Mouse (Mus musculus): Measurements from ENCODE around the gene Hamp. TPM values are rescaled to one million over a fixed set of nuclear protein-coding genes. Genes with fewer than 3 reads are reported as not detected.
A peak's percentile ranks its signal among the peaks of the same experiment; 100 is the strongest.
"Not testable (repeated sequence)": the region's sequence is repeated elsewhere in the genome, so short reads cannot be mapped to it uniquely, and the experiment has no call there.

Hamp gene
- total RNA-seq, 2 experiments from 2014 or later = not detected

GRCm38 (mm10) chr7:30924071-30924470, 19.8 kb downstream of the Hamp start:
- no peak for DNase-seq (ENCODE audit: extremely low spot score in 1 of 2, low spot score in 2 of 2)
- intact Hi-C loops (cut with DNase I) = no loop called here

DNA sequence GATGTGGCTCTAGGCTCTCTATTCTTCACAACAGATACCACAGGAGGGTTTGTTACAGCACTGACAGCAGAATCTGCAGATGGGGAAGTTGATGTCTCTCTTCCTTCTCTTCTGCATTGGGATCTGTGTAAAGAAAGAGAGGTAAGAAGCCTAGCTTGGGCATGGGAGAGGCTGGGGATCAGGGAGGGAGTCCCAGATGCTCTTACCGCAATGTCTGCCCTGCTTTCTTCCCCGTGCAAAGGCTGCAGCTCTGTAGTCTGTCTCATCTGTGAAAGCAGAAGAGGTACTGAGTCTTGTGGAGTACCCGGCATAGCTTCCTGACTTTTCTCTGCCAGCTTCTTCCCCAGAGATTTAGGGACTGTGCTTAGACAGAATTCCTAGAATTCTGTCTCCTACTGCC, 21.3 kb downstream of the Hamp start:
- intact Hi-C loops (cut with DNase I); DNase-seq (ENCODE audit: extremely low spot score in 1 of 2, low spot score in 2 of 2): not testable (repeated sequence)

DNA sequence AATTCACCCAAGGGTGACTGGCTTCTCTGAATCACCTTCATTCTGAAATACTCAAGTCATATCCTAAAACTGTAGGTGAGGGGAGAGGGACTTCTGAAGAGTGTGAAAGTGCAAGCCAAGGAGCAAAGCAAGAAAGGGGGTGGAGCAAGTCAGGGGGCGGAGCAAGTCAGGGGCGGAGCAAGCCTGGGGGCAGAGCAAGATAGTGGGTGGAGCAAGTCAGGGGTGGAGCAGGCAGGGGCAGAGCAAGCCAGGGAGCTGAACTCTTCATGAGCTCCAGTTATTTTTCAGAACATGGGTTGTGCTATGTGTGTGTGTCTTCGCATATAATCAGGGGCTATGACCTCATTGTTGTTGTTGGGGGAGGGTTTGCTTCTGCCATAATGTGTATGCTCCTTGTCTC, 23.6 kb downstream of the Hamp start:
- intact Hi-C loops (cut with DNase I) = no loop called here
- DNase-seq (ENCODE audit: extremely low spot score in 1 of 2, low spot score in 2 of 2) = no peak

- intact Hi-C loops (cut with DNase I) = no loop called here
- no peak for DNase-seq (ENCODE audit: extremely low spot score in 1 of 2, low spot score in 2 of 2)
Observed at GRCm38 (mm10) chr7:30917219-30917618, 26.6 kb downstream of the Hamp start.

- DNase-seq (ENCODE audit: extremely low spot score in 1 of 2, low spot score in 2 of 2) = no peak
- intact Hi-C loops (cut with DNase I) = no loop called here
Observed at GRCm38 (mm10) chr7:30916713-30917112, 27.1 kb downstream of the Hamp start.

DNA sequence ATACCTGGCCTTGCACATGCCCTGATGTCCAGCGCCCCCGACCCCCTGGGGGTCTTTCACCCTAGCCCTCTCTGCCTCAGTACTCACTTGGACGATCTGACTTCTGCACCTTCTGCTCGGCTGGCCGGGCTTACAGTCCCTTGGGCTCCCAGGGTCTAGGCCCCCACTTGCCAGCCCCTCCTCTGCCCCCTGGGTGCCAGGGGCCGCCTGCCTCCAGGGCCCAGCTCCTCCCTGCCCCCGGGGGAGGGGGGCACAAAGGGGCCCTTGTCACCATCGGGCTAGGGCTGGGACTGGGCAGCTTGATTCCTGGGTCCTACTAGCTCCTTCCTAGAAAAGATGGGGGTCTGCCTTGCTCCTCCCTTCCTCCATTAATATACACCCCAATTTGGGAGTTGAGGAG, 29.1 kb downstream of the Hamp start, which contains the start of gene Mag:
TSS of gene Mag (minus strand) at position 142 of the 400 bp plus-strand sequence.
- intact Hi-C loops (cut with DNase I) = loop anchor here (5.0 kb wide), 1 partner anchor 322 kb away; no protein-coding TSS in a partner anchor
- DNase-seq (ENCODE audit: extremely low spot score in 1 of 2, low spot score in 2 of 2) = no peak

DNA sequence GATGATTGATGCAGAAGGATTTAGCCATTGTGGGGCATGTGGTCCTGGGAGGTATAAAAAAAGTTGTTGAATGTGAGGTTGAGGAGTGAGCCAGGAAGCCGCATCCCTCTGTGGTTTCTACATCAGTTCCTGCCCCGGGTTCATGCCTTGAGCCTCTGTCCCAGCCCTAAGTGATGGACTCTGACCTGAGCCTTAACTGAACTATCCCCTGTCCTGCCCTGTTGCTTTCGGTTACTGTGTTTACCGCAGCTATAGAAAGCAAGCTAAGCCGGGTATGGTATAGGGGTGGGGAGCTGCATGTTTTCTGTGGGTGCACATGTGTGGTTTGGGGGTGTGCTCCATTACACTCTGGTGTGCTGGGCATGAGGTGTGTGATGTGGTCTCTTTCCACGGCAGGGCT, 34.1 kb downstream of the Hamp start:
- intact Hi-C loops (cut with DNase I) = loop anchor here (5.0 kb wide), 1 partner anchor 317 kb away; no protein-coding TSS in a partner anchor
- no peak for DNase-seq (ENCODE audit: extremely low spot score in 1 of 2, low spot score in 2 of 2)

DNA sequence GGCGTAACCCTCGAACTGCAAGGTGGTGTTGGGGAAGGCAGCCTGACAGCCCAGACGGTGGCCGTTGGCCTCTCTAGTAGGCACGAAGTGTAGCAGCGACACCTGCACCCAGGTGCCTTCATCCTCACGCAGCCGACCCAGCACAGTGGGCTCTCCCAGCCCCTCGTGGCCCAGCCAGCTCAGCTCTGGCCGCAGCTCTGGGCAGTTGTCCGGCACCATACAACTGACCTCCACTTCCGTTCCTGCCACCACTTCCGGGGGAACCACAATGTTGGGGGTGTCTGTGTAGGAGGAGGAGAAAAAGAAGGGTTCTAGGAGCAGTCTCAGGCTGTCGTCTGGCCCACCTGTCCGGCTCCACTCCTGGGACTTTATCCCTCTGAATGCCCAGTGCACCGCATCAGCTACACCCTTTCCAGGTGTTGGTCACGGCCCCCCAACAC, 34.8 kb downstream of the Hamp start:
- no peak for DNase-seq (ENCODE audit: extremely low spot score in 1 of 2, low spot score in 2 of 2)
- intact Hi-C loops (cut with DNase I) = no loop called here

- intact Hi-C loops (cut with DNase I) = no loop called here
- DNase-seq (ENCODE audit: extremely low spot score in 1 of 2, low spot score in 2 of 2) = peak in 1 of 2 experiments; percentile 57
Observed at GRCm38 (mm10) chr7:30908277-30908991, 35.4 kb downstream of the Hamp start.

DNA sequence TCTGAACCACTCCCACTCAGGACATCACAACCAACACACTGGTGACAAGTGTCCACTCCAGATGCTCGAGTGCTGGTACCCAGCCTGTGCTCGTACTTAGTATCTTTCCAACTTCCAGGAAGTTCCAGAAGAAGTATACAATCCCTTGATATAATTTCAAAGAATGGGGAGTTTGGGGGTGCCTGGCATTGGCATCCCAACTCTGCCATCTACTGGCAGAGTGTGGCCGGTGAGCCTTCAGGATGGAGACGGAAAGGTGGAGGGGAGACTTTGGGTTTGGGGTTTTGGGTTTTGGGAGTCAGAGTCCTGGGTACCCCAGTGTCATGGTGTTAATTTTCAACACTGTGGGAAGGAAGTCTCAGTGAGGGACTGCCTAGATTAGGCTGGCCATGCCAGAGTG, 39.8 kb downstream of the Hamp start:
- intact Hi-C loops (cut with DNase I) = no loop called here
- DNase-seq (ENCODE audit: extremely low spot score in 1 of 2, low spot score in 2 of 2) = no peak

- intact Hi-C loops (cut with DNase I) = no loop called here
- DNase-seq (ENCODE audit: extremely low spot score in 1 of 2, low spot score in 2 of 2) = no peak
Observed at GRCm38 (mm10) chr7:30895217-30895616, 48.6 kb downstream of the Hamp start.

DNA sequence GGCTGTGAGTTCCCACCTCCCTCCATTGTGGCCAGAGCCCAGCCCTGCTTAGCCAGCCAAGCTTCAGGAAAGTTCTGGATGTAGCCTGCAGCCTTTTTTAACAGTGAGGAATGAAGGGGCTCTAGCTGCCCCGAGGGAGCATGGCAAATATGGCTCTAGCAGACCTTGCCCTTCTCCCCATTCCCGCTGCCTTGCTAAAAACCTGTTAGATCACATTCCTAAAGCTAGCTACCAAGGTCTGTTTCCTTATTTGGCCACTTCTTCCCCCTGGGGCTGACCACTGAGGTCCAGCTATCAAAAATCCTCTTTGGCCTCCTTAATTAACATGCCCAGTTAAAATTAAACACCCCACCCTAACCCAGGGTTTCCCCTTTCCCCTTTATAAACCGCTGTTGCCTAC, 51.3 kb downstream of the Hamp start:
- DNase-seq (ENCODE audit: extremely low spot score in 1 of 2, low spot score in 2 of 2) = no peak
- intact Hi-C loops (cut with DNase I) = no loop called here

Other genes starting within 250 kb of the Hamp start
- not detected for gene 2200002J24Rik, start 245.1 kb downstream of the Hamp start, total RNA-seq (2021)
- 1 to 10 TPM; 2.5 to 3.2 TPM for gene Atp4a, start 231.8 kb downstream of the Hamp start, total RNA-seq (2021)
- 100 to 1,000 TPM; 136 to 144 TPM for gene Tmem147, start 214.5 kb downstream of the Hamp start, total RNA-seq (2021)
- not detected for gene Gapdhs, start 200.4 kb downstream of the Hamp start, total RNA-seq (2021)
- gene Sbsn, start 192.6 kb downstream of the Hamp start, total RNA-seq (2021) = 1 to 10 TPM; 9.5 to 9.8 TPM
- gene Dmkn, start 180.3 kb downstream of the Hamp start, total RNA-seq (2021) = 1 to 10 TPM; 1.4 to 1.5 TPM
- not detected for gene Krtdap, start 156.1 kb downstream of the Hamp start, total RNA-seq (2021)
- under 1 TPM in 1 of 2 experiments, not detected in 1; 0.69 TPM for gene Ffar2, start 120.3 kb downstream of the Hamp start, total RNA-seq (2021)
- gene Ffar3, start 87.9 kb downstream of the Hamp start, total RNA-seq (2021) = not detected
- gene Ffar1, start 82.5 kb downstream of the Hamp start, total RNA-seq (2021) = not detected
- under 1 TPM in 1 of 2 experiments, not detected in 1; 0.28 TPM for gene Cd22, start 63.7 kb downstream of the Hamp start, total RNA-seq (2021)
- 10 to 100 TPM; 27.0 to 60.7 TPM for gene Mag, start 29.2 kb downstream of the Hamp start, total RNA-seq (2021)
- gene Hamp2, start 19.4 kb downstream of the Hamp start, total RNA-seq (2021) = not detected
- 100 to 1,000 TPM; 112 to 115 TPM for gene Usf2, start 12.8 kb upstream of the Hamp start, total RNA-seq (2021)
- gene Lsr, start 29.4 kb upstream of the Hamp start, total RNA-seq (2021) = 10 to 100 TPM; 10.2 to 12.6 TPM
- under 1 TPM; 0.18 to 0.21 TPM for gene Fam187b, start 29.8 kb upstream of the Hamp start, total RNA-seq (2021)
- gene Fxyd5, start 98.4 kb upstream of the Hamp start, total RNA-seq (2021) = 10 to 100 TPM; 37.2 to 37.5 TPM
- 100 to 1,000 TPM; 371 to 375 TPM for gene Fxyd7, start 107.4 kb upstream of the Hamp start, total RNA-seq (2021)
- gene Fxyd1, start 113.2 kb upstream of the Hamp start, total RNA-seq (2021) = 10 to 100 TPM; 34.1 to 35.5 TPM
- 1 to 10 TPM; 9.0 to 9.2 TPM for gene Lgi4, start 115.3 kb upstream of the Hamp start, total RNA-seq (2021)
- not detected for gene Fxyd3, start 132.7 kb upstream of the Hamp start, total RNA-seq (2021)
- 1 to 10 TPM; 1.2 to 1.9 TPM for gene Hpn, start 171.3 kb upstream of the Hamp start, total RNA-seq (2021)
- gene Scn1b, start 183.0 kb upstream of the Hamp start, total RNA-seq (2021) = 100 to 1,000 TPM; 176 to 205 TPM
- 100 to 1,000 TPM; 131 to 138 TPM for gene Gramd1a, start 211.9 kb upstream of the Hamp start, total RNA-seq (2021)

All from left cerebral cortex, postnatal 10 days (tissue).